In genomic region chr17:5805151-5805834, GRCm38 (mm10) we compare ENCODE assay signal across 13 mouse cellular contexts. TPM values are rescaled to one million over a fixed set of nuclear protein-coding genes. Genes with fewer than 3 reads are reported as not detected.
DNase-seq lines count a peak whose midpoint lies in the region; ATAC-seq and TF ChIP-seq lines count a peak whose summit lies in the region.
"Had no signal": no experiment of that assay in that cellular context is flagged by ENCODE, and none has a peak within 500 bp of the region (broad histone marks: within the 10 kb centered on the region; RNA-seq: fewer than 3 reads in every experiment).

No protein-coding gene starts in this region.

- H3K9ac ChIP-seq in intestine, embryonic 16.5 days (ENCODE audit: low read depth, low read length) = no peak overlapping the region
- H3K9ac ChIP-seq in stomach, postnatal 0 days (ENCODE audit: low read length) = no peak overlapping the region
- H3K9ac ChIP-seq in hindbrain, embryonic 16.5 days (ENCODE audit: low read depth, low read length) = no peak overlapping the region
- H3K9ac ChIP-seq: hindbrain, embryonic 12.5 days; neural tube, embryonic 12.5 days had no signal

- no peaks in the 10 kb centered on the region for H3K27me3 ChIP-seq in spleen, adult 2 months (ENCODE audit: control insufficient read depth, insufficient read depth, low read length)
- no peaks in the 10 kb centered on the region for H3K27me3 ChIP-seq in intestine, embryonic 16.5 days (replicated peaks; ENCODE audit: control insufficient read depth, insufficient read depth, low read length)
- no peaks in the 10 kb centered on the region for H3K27me3 ChIP-seq in stomach, postnatal 0 days (ENCODE audit: control insufficient read depth, insufficient read depth, low read length)
- no peaks in the 10 kb centered on the region for H3K27me3 ChIP-seq in hindbrain, embryonic 16.5 days (replicated peaks; ENCODE audit: control insufficient read depth, insufficient read depth, low read length)
- H3K27me3 ChIP-seq: hindbrain, embryonic 12.5 days; neural tube, embryonic 12.5 days had no signal

- H3K4me2 ChIP-seq in intestine, embryonic 16.5 days (ENCODE audit: low read depth, low read length) = no peak overlapping the region
- no peak overlapping the region for H3K4me2 ChIP-seq in stomach, postnatal 0 days (replicated peaks; ENCODE audit: low read depth)
- H3K4me2 ChIP-seq in hindbrain, embryonic 16.5 days (ENCODE audit: low read length) = no peak overlapping the region
- H3K4me2 ChIP-seq: hindbrain, embryonic 12.5 days; midbrain, embryonic 11.5 days; neural tube, embryonic 12.5 days had no signal

- 0 out of 2 replicates have a peak, but pooled peaks cover 1% of the 10 kb centered on the region for H3K9me3 ChIP-seq in intestine, embryonic 16.5 days (ENCODE audit: control insufficient read depth, low read length)
- H3K9me3 ChIP-seq in stomach, postnatal 0 days (ENCODE audit: control insufficient read depth, low read length) = no peaks in the 10 kb centered on the region
- no peaks in the 10 kb centered on the region for H3K9me3 ChIP-seq in hindbrain, embryonic 16.5 days (ENCODE audit: control insufficient read depth, low read length)
- H3K9me3 ChIP-seq: hindbrain, embryonic 12.5 days; neural tube, embryonic 12.5 days had no signal

- TF ChIP-seq CTCF in spleen, adult 2 months (IDR thresholded peaks at IDR 0.05; ENCODE audit: extremely low read depth, insufficient read depth, insufficient read length, insufficient replicate concordance) = no peak
- TF ChIP-seq CTCF in stomach, postnatal 0 days (IDR thresholded peaks at IDR 0.05; ENCODE audit: low read depth) = no peak

- H3K27ac ChIP-seq in spleen, adult 2 months (ENCODE audit: insufficient read depth, low read length) = peak overlapping the region; percentile 87
- peak overlapping the region; percentile 60 for H3K27ac ChIP-seq in intestine, embryonic 16.5 days (ENCODE audit: low read length)
- H3K27ac ChIP-seq in stomach, postnatal 0 days (replicated peaks) = peak overlapping the region; percentile 81
- no peak overlapping the region for H3K27ac ChIP-seq in hindbrain, embryonic 16.5 days (ENCODE audit: low read depth, low read length)
- H3K27ac ChIP-seq: hindbrain, embryonic 12.5 days; neural tube, embryonic 12.5 days had no signal

- no peak for TF ChIP-seq EP300 in stomach, postnatal 0 days (optimal IDR thresholded peaks at IDR 0.05)

- peaks cover 63% of the 10 kb centered on the region for H3K4me1 ChIP-seq in spleen, adult 2 months (ENCODE audit: control insufficient read depth, insufficient read depth, insufficient read length)
- peaks cover 41% of the 10 kb centered on the region for H3K4me1 ChIP-seq in intestine, embryonic 16.5 days (ENCODE audit: control insufficient read depth, insufficient read depth, low read length)
- no peaks in the 10 kb centered on the region for H3K4me1 ChIP-seq in stomach, postnatal 0 days (replicated peaks; ENCODE audit: control insufficient read depth, insufficient read depth)
- no peaks in the 10 kb centered on the region for H3K4me1 ChIP-seq in hindbrain, embryonic 16.5 days (ENCODE audit: control insufficient read depth, insufficient read depth, low read depth, low read length)
- H3K4me1 ChIP-seq: neural tube, embryonic 12.5 days had no signal

- no peak for DNase-seq in frontal cortex, postnatal 36 days (ENCODE audit: low spot score in 2 of 2)
- peak; percentile 2 to 67 for DNase-seq in spleen, adult 2 months (ENCODE audit: low read depth in 1 of 2, low spot score in 2 of 2)
- no peak for DNase-seq in spleen, adult 12 weeks (ENCODE audit: low spot score)
- DNase-seq in stomach, postnatal 0 days (ENCODE audit: low spot score) = no peak
- DNase-seq: right cerebral cortex, postnatal 14 days; thymus, postnatal 36 days had no signal

- no peak overlapping the region for H3K4me3 ChIP-seq in spleen, adult 2 months (ENCODE audit: extremely low read depth, insufficient read depth, insufficient read length)
- H3K4me3 ChIP-seq in intestine, embryonic 16.5 days (ENCODE audit: low read length) = no peak overlapping the region
- no peak overlapping the region for H3K4me3 ChIP-seq in stomach, postnatal 0 days (ENCODE audit: low read depth, low read length)
- no peak overlapping the region for H3K4me3 ChIP-seq in hindbrain, embryonic 16.5 days (ENCODE audit: low read length)
- H3K4me3 ChIP-seq: hindbrain, embryonic 12.5 days; neural tube, embryonic 12.5 days had no signal

- no peaks in the 10 kb centered on the region for H3K36me3 ChIP-seq in spleen, adult 2 months (ENCODE audit: control insufficient read depth, insufficient read depth, low read length)
- no peaks in the 10 kb centered on the region for H3K36me3 ChIP-seq in intestine, embryonic 16.5 days (ENCODE audit: control insufficient read depth, insufficient read depth, low read length)
- H3K36me3 ChIP-seq in stomach, postnatal 0 days (ENCODE audit: control insufficient read depth, insufficient read depth, low read length) = no peaks in the 10 kb centered on the region
- H3K36me3 ChIP-seq in hindbrain, embryonic 16.5 days (ENCODE audit: control insufficient read depth, insufficient read depth, low read length) = no peaks in the 10 kb centered on the region
- H3K36me3 ChIP-seq: hindbrain, embryonic 12.5 days; neural tube, embryonic 12.5 days had no signal

- ATAC-seq in frontal cortex, adult (ENCODE audit: low TSS enrichment) = peak; percentile 55; the same call in 1 of the 2 replicates
- no peak for ATAC-seq in intestine, embryonic 16.5 days
- ATAC-seq in stomach, postnatal 0 days (ENCODE audit: low FRiP score, low TSS enrichment) = 0 out of 2 replicates have a peak, but pooled peaks have one; percentile 41
- no peak for ATAC-seq in hindbrain, embryonic 16.5 days
- ATAC-seq in erythroid progenitor cell, adult 5-6 weeks (replicated peaks; ENCODE audit: low FRiP score, poor library complexity, severe bottlenecking) = no peak

- no peak for TF ChIP-seq POLR2A in spleen, adult 2 months (IDR thresholded peaks at IDR 0.05; ENCODE audit: low read depth, low read length)

- WGBS in spleen, adult 2 months = 38% methylated on average over 7 of the region's 7 CpGs
- 66% methylated on average over 7 of the region's 7 CpGs for WGBS in intestine, embryonic 16.5 days
- 51% methylated on average over 7 of the region's 7 CpGs for WGBS in stomach, postnatal 0 days
- WGBS in hindbrain, embryonic 16.5 days = 72% methylated on average over 7 of the region's 7 CpGs

RNA-seq across cellular contexts. Expression of gene Snx9, which starts 35.8 kb away (rescaled TPM):
- 22.1 and 26.6 TPM in 2 replicates for polyA plus RNA-seq in spleen, adult 2 months (2012; rRNA removed)
- polyA plus RNA-seq in intestine, embryonic 16.5 days (2015; fragmentation: Nextera tagmentation; extraction: Ambion mirVana) = 52.6 and 61.6 TPM in 2 replicates
- polyA plus RNA-seq in stomach, postnatal 0 days (2015; fragmentation: Nextera tagmentation; extraction: Ambion mirVana) = 34.8 and 36.3 TPM in 2 replicates
- polyA plus RNA-seq in hindbrain, embryonic 16.5 days (2015; fragmentation: Nextera tagmentation; extraction: Ambion mirVana) = 6.1 and 7.6 TPM in 2 replicates
- 11.3 and 18.7 TPM in 2 replicates for total RNA-seq in erythroid progenitor cell, adult 5-6 weeks (2015; ENCODE audit: low replicate concordance)
- 4.4 and 5.9 TPM in 2 replicates for total RNA-seq in erythroid progenitor cell, adult 5-6 weeks (2017; ENCODE audit: low replicate concordance)

Comparison
In these comparisons a context has a peak if more than half of its experiments do, and no peak if none do; other contexts are left out.
1. DNase-seq: peak in spleen, adult 2 months (2 of 2); none in frontal cortex, postnatal 36 days (0 of 2), spleen, adult 12 weeks (single experiment) and stomach, postnatal 0 days (single experiment).
2. ATAC-seq: peak in frontal cortex, adult (single experiment) and stomach, postnatal 0 days (single experiment); none in intestine, embryonic 16.5 days (single experiment), hindbrain, embryonic 16.5 days (single experiment) and erythroid progenitor cell, adult 5-6 weeks (single experiment).